Mouse (Mus musculus) cerebellum, postnatal 14 days (tissue): ENCODE results near the gene Rbmy.
"Not testable (repeated sequence)": the region's sequence is repeated elsewhere in the genome, so short reads cannot be mapped to it uniquely, and the experiment has no call there.

ENCODE experiments used
- DNase-seq, 2 experiments: peaks; one replicate each; pipeline ENCODE4 v3.0.0; 2021; ENCODE audit warnings: mixed read lengths in 2 of 2

Gene Rbmy

GRCm38 (mm10) chrY:2830380-2830779 is at the start of gene Rbmy, which contains the start of gene Gm10256:
Gene Rbmy, plus strand, starts transcription at chrY:2830680.
Gene Gm10256, plus strand, starts transcription at chrY:2830699.
- DNase-seq: not testable (repeated sequence)

- not testable (repeated sequence) for DNase-seq
Observed at GRCm38 (mm10) chrY:2796105-2796504, 34.4 kb upstream of the Rbmy start, which contains the start of gene Gm4064. Gene Gm4064, minus strand, starts transcription at chrY:2796205.
